Mouse (Mus musculus): ENCODE measurements at regions not wholly inside any gene's neighbourhood (a gene's known extent, or its start where the extent isn't known, plus 50 kb on each side); places are given as distances from the start of the nearest gene placed in this dataset.
A peak's percentile ranks its signal among the peaks of the same experiment; 100 is the strongest.

- Histone ChIP-seq H3K4me1 (ENCODE audit: insufficient read depth, low read length) (no peaks in the 10 kb centered on the region), H3K9ac (replicated peaks; ENCODE audit: low read length) (no peak overlapping the region), H3K36me3 (ENCODE audit: insufficient read depth, low read length) (no peaks in the 10 kb centered on the region), H3K4me2 (ENCODE audit: low read depth, low read length) (no peak overlapping the region), H3K27me3 (ENCODE audit: insufficient read depth, low read length) (no peaks in the 10 kb centered on the region), H3K9me3 (ENCODE audit: low read length) (no peaks in the 10 kb centered on the region), H3K4me3 (ENCODE audit: low read length) (no peak overlapping the region), H3K27ac (no peak overlapping the region)
- 80% methylated on average over 1 of the region's 1 CpGs for WGBS
- ATAC-seq (no peak), DNase-seq (ENCODE audit: low spot score) (no peak)
- TF ChIP-seq CTCF (IDR thresholded peaks at IDR 0.05; ENCODE audit: low read depth): no peak
Observed at GRCm38 (mm10) chr5:78845126-78845525, 1437.3 kb upstream of the Igfbp7 start.

GRCm38 (mm10) chr5:78797391-78797790 lies 1389.5 kb upstream of the Igfbp7 start:
- Histone ChIP-seq H3K27ac (no peak overlapping the region), H3K4me2 (ENCODE audit: low read depth, low read length) (no peak overlapping the region), H3K4me1 (ENCODE audit: insufficient read depth, low read length) (no peaks in the 10 kb centered on the region), H3K27me3 (ENCODE audit: insufficient read depth, low read length) (no peaks in the 10 kb centered on the region), H3K36me3 (ENCODE audit: insufficient read depth, low read length) (no peaks in the 10 kb centered on the region), H3K4me3 (ENCODE audit: low read length) (no peak overlapping the region), H3K9me3 (ENCODE audit: low read length) (no peaks in the 10 kb centered on the region), H3K9ac (replicated peaks; ENCODE audit: low read length) (no peak overlapping the region)
- no peak for TF ChIP-seq CTCF (IDR thresholded peaks at IDR 0.05; ENCODE audit: low read depth)
- WGBS: 21% methylated on average over 1 of the region's 1 CpGs
- ATAC-seq (no peak), DNase-seq (ENCODE audit: low spot score) (peak; percentile 2)

Data from hindbrain, postnatal 0 days (tissue).